Mouse (Mus musculus) midbrain, embryonic 16.5 days (tissue): ENCODE data around the gene Casz1. TPM values are rescaled to one million over a fixed set of nuclear protein-coding genes. Genes with fewer than 3 reads are reported as not detected.

Source experiments
- ATAC-seq: fragments of 200-750 bp; cut with Nextera tagmentation; 2 replicates; pipeline ENCODE4 v1.8.0; 2017; ENCODE audit warnings: moderate TSS enrichment
- H3K27ac ChIP-seq: fragments of 300-500 bp; sonication (generic); 2 replicates; pipeline ENCODE4 v1.5.1; 2014; ENCODE audit warnings: mild to moderate bottlenecking, low read length, mixed read lengths
- H3K27me3 ChIP-seq: fragments of 300-500 bp; sonication (generic); 2 replicates; pipeline ENCODE4 v1.6.1; 2014; ENCODE audit warnings: low read depth, low read length, mixed read lengths; ENCODE audit not compliant: control insufficient read depth, insufficient read depth
- H3K36me3 ChIP-seq: fragments of 300-500 bp; sonication (generic); 2 replicates; pipeline ENCODE4 v1.6.1; 2014; ENCODE audit warnings: mild to moderate bottlenecking, low read length, moderate library complexity, mixed read lengths; ENCODE audit not compliant: control insufficient read depth, insufficient read depth
- H3K4me1 ChIP-seq: fragments of 300-500 bp; sonication (generic); 2 replicates; pipeline ENCODE4 v1.6.1; 2014; ENCODE audit warnings: mild to moderate bottlenecking, low read length, mixed read lengths; ENCODE audit not compliant: control insufficient read depth, insufficient read depth
- H3K4me2 ChIP-seq: fragments of 300-500 bp; sonication (generic); 2 replicates; pipeline ENCODE4 v1.6.1; 2014; ENCODE audit warnings: mild to moderate bottlenecking, low read length, mixed read lengths
- H3K4me3 ChIP-seq: fragments of 300-500 bp; sonication (generic); 2 replicates; pipeline ENCODE4 v1.5.1; 2014; ENCODE audit warnings: low read depth, mild to moderate bottlenecking, low read length, moderate library complexity, mixed read lengths
- H3K9ac ChIP-seq: fragments of 300-500 bp; sonication (generic); 2 replicates; pipeline ENCODE4 v1.6.1; 2014; ENCODE audit warnings: low read depth, low read length, mixed read lengths
- H3K9me3 ChIP-seq: fragments of 300-500 bp; sonication (generic); replicated peaks from 2 replicates; pipeline ENCODE4 v1.6.1; 2014; ENCODE audit warnings: mild to moderate bottlenecking, low read length, mixed read lengths; ENCODE audit not compliant: control insufficient read depth, poor library complexity, severe bottlenecking
- WGBS: fragments of 180-500 bp; shearing (Covaris S2); extraction: QIAGEN DNeasy Blood & Tissue Kit; methylation state at CpG from one replicate; pipeline ENCODE4 v1.1.7; 2014; 5-methylcytosine and 5-hydroxymethylcytosine counted together
- polyA plus RNA-seq: library from polyadenylated mRNA; unstranded; fragments of >200 nt; fragmentation: Nextera tagmentation; extraction: Ambion mirVana; gene quantifications from 2 replicates; pipeline ENCODE4 v1.2.1, GENCODE M21; 2015

Casz1 gene
- polyA plus RNA-seq, 1 experiment from 2014 or later: 2.6 TPM

GRCm38 (mm10) chr4:148823281-148823680 lies 19.1 kb downstream of the Casz1 start:
- H3K4me3 ChIP-seq: no peak overlapping the region
- H3K36me3 ChIP-seq: no peaks in the 10 kb centered on the region
- H3K27ac ChIP-seq: no peak overlapping the region
- no peaks in the 10 kb centered on the region for H3K27me3 ChIP-seq
- no peak overlapping the region for H3K9ac ChIP-seq
- no peak for ATAC-seq
- no peaks in the 10 kb centered on the region for H3K9me3 ChIP-seq
- WGBS: 59% methylated on average over 8 of the region's 8 CpGs
- H3K4me1 ChIP-seq: no peaks in the 10 kb centered on the region; the same call in 1 of the 2 replicates
- H3K4me2 ChIP-seq: no peak overlapping the region

GRCm38 (mm10) chr4:148830350-148830749 lies 26.1 kb downstream of the Casz1 start:
- Histone ChIP-seq H3K9ac (no peak overlapping the region), H3K4me2 (no peak overlapping the region), H3K27ac (no peak overlapping the region), H3K27me3 (no peaks in the 10 kb centered on the region; the same call in 1 of the 2 replicates), H3K4me1 (no peaks in the 10 kb centered on the region), H3K9me3 (no peaks in the 10 kb centered on the region), H3K36me3 (no peaks in the 10 kb centered on the region), H3K4me3 (no peak overlapping the region)
- WGBS: 55% methylated on average over 7 of the region's 7 CpGs
- peak; percentile 52; the same call in 1 of the 2 replicates for ATAC-seq

GRCm38 (mm10) chr4:148833245-148833990 lies 29.2 kb downstream of the Casz1 start:
- Histone ChIP-seq H3K27ac (no peak overlapping the region), H3K4me1 (peaks cover 13% of the 10 kb centered on the region), H3K9ac (no peak overlapping the region), H3K27me3 (peaks cover 3% of the 10 kb centered on the region; the same call in 1 of the 2 replicates), H3K36me3 (no peaks in the 10 kb centered on the region), H3K9me3 (no peaks in the 10 kb centered on the region), H3K4me2 (no peak overlapping the region), H3K4me3 (no peak overlapping the region)
- ATAC-seq: no peak
- WGBS: 79% methylated on average over 21 of the region's 21 CpGs

- ATAC-seq: no peak
- H3K9ac ChIP-seq: no peak overlapping the region
- no peak overlapping the region for H3K27ac ChIP-seq
- H3K9me3 ChIP-seq: no peaks in the 10 kb centered on the region
- no peaks in the 10 kb centered on the region for H3K36me3 ChIP-seq
- H3K4me1 ChIP-seq: peaks cover 13% of the 10 kb centered on the region
- H3K27me3 ChIP-seq: peaks cover 3% of the 10 kb centered on the region; the same call in 1 of the 2 replicates
- H3K4me3 ChIP-seq: no peak overlapping the region
- WGBS: 8% methylated on average over 6 of the region's 6 CpGs
- no peak overlapping the region for H3K4me2 ChIP-seq
Measured at GRCm38 (mm10) chr4:148836391-148836790, 32.2 kb downstream of the Casz1 start.

GRCm38 (mm10) chr4:148837046-148837445 lies 32.8 kb downstream of the Casz1 start:
- Histone ChIP-seq H3K9ac (no peak overlapping the region), H3K4me2 (no peak overlapping the region), H3K4me3 (no peak overlapping the region), H3K36me3 (no peaks in the 10 kb centered on the region), H3K27me3 (peaks cover 4% of the 10 kb centered on the region), H3K4me1 (peaks cover 13% of the 10 kb centered on the region), H3K9me3 (no peaks in the 10 kb centered on the region), H3K27ac (no peak overlapping the region)
- WGBS: 39% methylated on average over 9 of the region's 9 CpGs
- ATAC-seq: no peak

- no peak overlapping the region for H3K4me2 ChIP-seq
- no peak overlapping the region for H3K27ac ChIP-seq
- H3K9ac ChIP-seq: no peak overlapping the region
- no peak for ATAC-seq
- H3K4me1 ChIP-seq: peaks cover 13% of the 10 kb centered on the region
- 79% methylated on average over 6 of the region's 6 CpGs for WGBS
- peaks cover 7% of the 10 kb centered on the region for H3K27me3 ChIP-seq
- H3K9me3 ChIP-seq: no peaks in the 10 kb centered on the region
- no peak overlapping the region for H3K4me3 ChIP-seq
- H3K36me3 ChIP-seq: no peaks in the 10 kb centered on the region
Measured at GRCm38 (mm10) chr4:148837644-148838043, 33.4 kb downstream of the Casz1 start.

- Histone ChIP-seq H3K9me3 (no peaks in the 10 kb centered on the region), H3K27me3 (peaks cover 7% of the 10 kb centered on the region)
- WGBS: 71% methylated on average over 6 of the region's 6 CpGs
Measured at GRCm38 (mm10) chr4:148842302-148842701, 38.1 kb downstream of the Casz1 start.

GRCm38 (mm10) chr4:148844921-148845320 lies 40.7 kb downstream of the Casz1 start:
- H3K4me3 ChIP-seq: no peak overlapping the region
- no peak overlapping the region for H3K9ac ChIP-seq
- H3K27me3 ChIP-seq: peaks cover 7% of the 10 kb centered on the region
- H3K27ac ChIP-seq: no peak overlapping the region
- ATAC-seq: no peak
- no peaks in the 10 kb centered on the region for H3K9me3 ChIP-seq
- no peak overlapping the region for H3K4me2 ChIP-seq
- H3K36me3 ChIP-seq: no peaks in the 10 kb centered on the region
- 14% methylated on average over 7 of the region's 7 CpGs for WGBS
- 0 out of 2 replicates have a peak, but pooled peaks cover 6% of the 10 kb centered on the region for H3K4me1 ChIP-seq

More at GRCm38 (mm10) chr4:148842302-148842701, 38.1 kb downstream of the Casz1 start:
- ATAC-seq: no peak
- no peak overlapping the region for H3K27ac ChIP-seq
- H3K9ac ChIP-seq: no peak overlapping the region
- peaks cover 7% of the 10 kb centered on the region; the same call in 1 of the 2 replicates for H3K4me1 ChIP-seq
- H3K4me3 ChIP-seq: no peak overlapping the region
- H3K36me3 ChIP-seq: no peaks in the 10 kb centered on the region
- H3K4me2 ChIP-seq: no peak overlapping the region

- Histone ChIP-seq H3K27me3 (peaks cover 7% of the 10 kb centered on the region), H3K27ac (no peak overlapping the region)
Measured at GRCm38 (mm10) chr4:148846203-148846602, 42.0 kb downstream of the Casz1 start.

More at GRCm38 (mm10) chr4:148846203-148846602, 42.0 kb downstream of the Casz1 start:
- H3K9me3 ChIP-seq: no peaks in the 10 kb centered on the region
- no peak overlapping the region for H3K4me3 ChIP-seq
- no peak overlapping the region for H3K4me2 ChIP-seq
- 0 out of 2 replicates have a peak, but pooled peaks cover 6% of the 10 kb centered on the region for H3K4me1 ChIP-seq
- 39% methylated on average over 8 of the region's 9 CpGs for whole genome bisulfite sequencing
- H3K9ac ChIP-seq: no peak overlapping the region
- ATAC-seq: no peak
- no peaks in the 10 kb centered on the region for H3K36me3 ChIP-seq
